Mouse (Mus musculus): Measurements from ENCODE around the gene Olfr213. TPM values are rescaled to one million over a fixed set of nuclear protein-coding genes. Genes with fewer than 3 reads are reported as not detected.
"Not testable (repeated sequence)": the region's sequence is repeated elsewhere in the genome, so short reads cannot be mapped to it uniquely, and the experiment has no call there.

Gene Olfr213
- not detected for total RNA-seq (2021)
- polyA plus RNA-seq (2012; rRNA removed) = not detected in 2 replicates
- long read RNA-seq = 0 reads

GRCm38 (mm10) chr6:116538156-116538555 lies at the start of gene Olfr213:
Gene Olfr213, plus strand, starts transcription at chr6:116538456.
- Histone ChIP-seq H3K4me1 (ENCODE audit: control insufficient read depth, insufficient read depth, low read length) (no peaks in the 10 kb centered on the region), H3K4me3 (no peak within 1 kb of the TSS), H3K79me2 (replicated peaks; ENCODE audit: control insufficient read depth, insufficient read depth, low read length) (no peaks in the 10 kb centered on the region), H3K27ac (no peak within 1 kb of the TSS), H3K27me3 (ENCODE audit: control insufficient read depth, insufficient read depth, low read length) (no peaks in the 10 kb centered on the region), H3K36me3 (ENCODE audit: control insufficient read depth, insufficient read depth, low read length) (no peaks in the 10 kb centered on the region), H3K9ac (ENCODE audit: low read depth, low read length) (no peak within 1 kb of the TSS)
- TF ChIP-seq CTCF (IDR thresholded peaks at IDR 0.05) (no peak), POLR2A (IDR thresholded peaks at IDR 0.05; ENCODE audit: insufficient read depth, low read depth, low read length) (no peak), EP300 (IDR thresholded peaks at IDR 0.05; ENCODE audit: insufficient read depth, low read depth, low read length) (no peak)
- intact Hi-C loops (cut with DNase I) = no loop called here
- 68% methylated on average over 1 of the region's 1 CpGs for WGBS
- DNase-seq = no peak

GRCm38 (mm10) chr6:116488791-116489190 lies 49.5 kb upstream of the Olfr213 start, which contains the start of gene Olfr211:
Gene Olfr211, plus strand, starts transcription at chr6:116489091.
- H3K4me3 ChIP-seq = no peak within 1 kb of the TSS
- H3K27ac ChIP-seq = no peak within 1 kb of the TSS
- intact Hi-C loops (cut with DNase I) = no loop called here
- H3K9ac ChIP-seq (ENCODE audit: low read depth, low read length) = no peak within 1 kb of the TSS
- WGBS = 67% methylated on average over 4 of the region's 4 CpGs
- no peaks in the 10 kb centered on the region for H3K27me3 ChIP-seq (ENCODE audit: control insufficient read depth, insufficient read depth, low read length)
- DNase-seq = no peak
- no peak for TF ChIP-seq EP300 (IDR thresholded peaks at IDR 0.05; ENCODE audit: insufficient read depth, low read depth, low read length)
- no peak for TF ChIP-seq CTCF (IDR thresholded peaks at IDR 0.05)
- no peak for TF ChIP-seq POLR2A (IDR thresholded peaks at IDR 0.05; ENCODE audit: insufficient read depth, low read depth, low read length)
- no peaks in the 10 kb centered on the region for H3K36me3 ChIP-seq (ENCODE audit: control insufficient read depth, insufficient read depth, low read length)
- no peaks in the 10 kb centered on the region for H3K79me2 ChIP-seq (replicated peaks; ENCODE audit: control insufficient read depth, insufficient read depth, low read length)
- no peaks in the 10 kb centered on the region for H3K4me1 ChIP-seq (ENCODE audit: control insufficient read depth, insufficient read depth, low read length)

DNA sequence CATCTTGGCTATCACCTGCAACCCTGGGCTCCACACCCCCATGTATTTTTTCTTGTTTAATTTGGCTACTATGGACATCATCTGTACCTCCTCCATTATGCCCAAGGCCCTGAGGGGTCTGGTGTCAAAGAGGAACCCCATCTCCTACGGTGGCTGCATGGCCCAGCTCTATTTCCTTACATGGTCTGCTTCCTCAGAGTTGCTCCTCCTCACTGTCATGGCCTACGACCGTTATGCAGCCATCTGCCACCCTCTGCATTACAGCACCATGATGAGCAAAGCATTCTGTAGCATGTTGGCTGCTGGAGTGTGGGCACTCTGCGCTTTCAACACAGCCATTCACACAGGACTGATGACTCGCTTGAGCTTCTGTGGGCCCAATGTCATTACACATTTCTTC lies 44.5 kb upstream of the Olfr213 start:
- DNase-seq = no peak
- TF ChIP-seq POLR2A (IDR thresholded peaks at IDR 0.05; ENCODE audit: insufficient read depth, low read depth, low read length) = no peak
- TF ChIP-seq CTCF (IDR thresholded peaks at IDR 0.05) = no peak
- TF ChIP-seq EP300 (IDR thresholded peaks at IDR 0.05; ENCODE audit: insufficient read depth, low read depth, low read length) = no peak
- Histone ChIP-seq H3K79me2 (replicated peaks; ENCODE audit: control insufficient read depth, insufficient read depth, low read length) (no peaks in the 10 kb centered on the region), H3K9ac (ENCODE audit: low read depth, low read length) (no peak overlapping the region), H3K4me3 (no peak overlapping the region), H3K36me3 (ENCODE audit: control insufficient read depth, insufficient read depth, low read length) (no peaks in the 10 kb centered on the region), H3K4me1 (ENCODE audit: control insufficient read depth, insufficient read depth, low read length) (no peaks in the 10 kb centered on the region), H3K27ac (no peak overlapping the region), H3K27me3 (ENCODE audit: control insufficient read depth, insufficient read depth, low read length) (no peaks in the 10 kb centered on the region)
- WGBS = 76% methylated on average over 5 of the region's 5 CpGs
- intact Hi-C loops (cut with DNase I) = no loop called here

- TF ChIP-seq CTCF (IDR thresholded peaks at IDR 0.05) = no peak
- TF ChIP-seq POLR2A (IDR thresholded peaks at IDR 0.05; ENCODE audit: insufficient read depth, low read depth, low read length) = no peak
- TF ChIP-seq EP300 (IDR thresholded peaks at IDR 0.05; ENCODE audit: insufficient read depth, low read depth, low read length) = no peak
- Histone ChIP-seq H3K27me3 (ENCODE audit: control insufficient read depth, insufficient read depth, low read length) (no peaks in the 10 kb centered on the region), H3K9ac (ENCODE audit: low read depth, low read length) (no peak overlapping the region), H3K79me2 (replicated peaks; ENCODE audit: control insufficient read depth, insufficient read depth, low read length) (no peaks in the 10 kb centered on the region), H3K4me1 (ENCODE audit: control insufficient read depth, insufficient read depth, low read length) (no peaks in the 10 kb centered on the region), H3K27ac (no peak overlapping the region), H3K36me3 (ENCODE audit: control insufficient read depth, insufficient read depth, low read length) (no peaks in the 10 kb centered on the region), H3K4me3 (no peak overlapping the region)
- WGBS = 65% methylated on average over 1 of the region's 1 CpGs
- intact Hi-C loops (cut with DNase I) = no loop called here
- no peak for DNase-seq
Measured at GRCm38 (mm10) chr6:116495960-116496359, 42.3 kb upstream of the Olfr213 start.

GRCm38 (mm10) chr6:116506302-116507003 lies 31.8 kb upstream of the Olfr213 start, which contains the start of gene Olfr212:
Gene Olfr212, plus strand, starts transcription at chr6:116506516.
- H3K36me3 ChIP-seq (ENCODE audit: control insufficient read depth, insufficient read depth, low read length) = not testable (repeated sequence)

DNA sequence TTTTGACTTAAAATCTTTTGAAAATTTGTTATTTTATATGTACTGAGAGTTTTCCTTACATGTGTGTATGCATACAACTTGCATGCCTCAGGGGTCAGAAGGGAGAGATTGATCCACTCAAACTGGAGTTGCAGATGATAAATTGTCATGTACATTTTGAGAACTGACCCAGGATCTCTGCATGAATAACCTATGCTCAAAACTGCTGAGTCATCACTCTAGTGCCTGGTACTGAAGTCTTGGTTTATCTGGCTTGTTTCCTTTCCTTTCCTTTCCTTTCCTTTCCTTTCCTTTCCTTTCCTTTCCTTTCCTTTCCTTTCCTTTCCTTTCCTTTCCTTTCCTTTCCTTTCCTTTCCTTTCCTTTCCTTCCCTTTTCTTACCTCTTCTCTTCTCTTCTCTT lies 23.4 kb upstream of the Olfr213 start:
- no peak for TF ChIP-seq CTCF (IDR thresholded peaks at IDR 0.05)
- no peak for TF ChIP-seq POLR2A (IDR thresholded peaks at IDR 0.05; ENCODE audit: insufficient read depth, low read depth, low read length)
- no peak for TF ChIP-seq EP300 (IDR thresholded peaks at IDR 0.05; ENCODE audit: insufficient read depth, low read depth, low read length)
- no peak overlapping the region for H3K4me3 ChIP-seq
- H3K36me3 ChIP-seq (ENCODE audit: control insufficient read depth, insufficient read depth, low read length) = no peaks in the 10 kb centered on the region
- no peaks in the 10 kb centered on the region for H3K79me2 ChIP-seq (replicated peaks; ENCODE audit: control insufficient read depth, insufficient read depth, low read length)
- intact Hi-C loops (cut with DNase I) = no loop called here
- H3K27me3 ChIP-seq (ENCODE audit: control insufficient read depth, insufficient read depth, low read length) = no peaks in the 10 kb centered on the region
- no peaks in the 10 kb centered on the region for H3K4me1 ChIP-seq (ENCODE audit: control insufficient read depth, insufficient read depth, low read length)
- no peak overlapping the region for H3K9ac ChIP-seq (ENCODE audit: low read depth, low read length)
- no peak overlapping the region for H3K27ac ChIP-seq
- no peak for DNase-seq

More at GRCm38 (mm10) chr6:116506302-116507003, 31.8 kb upstream of the Olfr213 start, which contains the start of gene Olfr212:
- H3K9ac ChIP-seq (ENCODE audit: low read depth, low read length); H3K27ac ChIP-seq; H3K27me3 ChIP-seq (ENCODE audit: control insufficient read depth, insufficient read depth, low read length); DNase-seq; H3K79me2 ChIP-seq (replicated peaks; ENCODE audit: control insufficient read depth, insufficient read depth, low read length); H3K4me1 ChIP-seq (ENCODE audit: control insufficient read depth, insufficient read depth, low read length); intact Hi-C loops (cut with DNase I); H3K4me3 ChIP-seq: not testable (repeated sequence)
- WGBS = 90% methylated on average over 20 of the region's 20 CpGs

Measured in heart, adult 2 months (tissue).